Mouse (Mus musculus) liver, embryonic 14.5 days (tissue): ENCODE data around the gene Jsrp1.

Source experiments
- CTCF ChIP-seq: IDR thresholded peaks from 2 replicates; pipeline ENCODE4 v1.5.1; 2016; ENCODE audit warnings: antibody characterized with exemption, low read depth, control low read depth
- EP300 ChIP-seq: IDR thresholded peaks from 2 replicates; pipeline ENCODE4 v1.6.1; 2016; ENCODE audit warnings: antibody characterized with exemption, low read depth

DNA sequence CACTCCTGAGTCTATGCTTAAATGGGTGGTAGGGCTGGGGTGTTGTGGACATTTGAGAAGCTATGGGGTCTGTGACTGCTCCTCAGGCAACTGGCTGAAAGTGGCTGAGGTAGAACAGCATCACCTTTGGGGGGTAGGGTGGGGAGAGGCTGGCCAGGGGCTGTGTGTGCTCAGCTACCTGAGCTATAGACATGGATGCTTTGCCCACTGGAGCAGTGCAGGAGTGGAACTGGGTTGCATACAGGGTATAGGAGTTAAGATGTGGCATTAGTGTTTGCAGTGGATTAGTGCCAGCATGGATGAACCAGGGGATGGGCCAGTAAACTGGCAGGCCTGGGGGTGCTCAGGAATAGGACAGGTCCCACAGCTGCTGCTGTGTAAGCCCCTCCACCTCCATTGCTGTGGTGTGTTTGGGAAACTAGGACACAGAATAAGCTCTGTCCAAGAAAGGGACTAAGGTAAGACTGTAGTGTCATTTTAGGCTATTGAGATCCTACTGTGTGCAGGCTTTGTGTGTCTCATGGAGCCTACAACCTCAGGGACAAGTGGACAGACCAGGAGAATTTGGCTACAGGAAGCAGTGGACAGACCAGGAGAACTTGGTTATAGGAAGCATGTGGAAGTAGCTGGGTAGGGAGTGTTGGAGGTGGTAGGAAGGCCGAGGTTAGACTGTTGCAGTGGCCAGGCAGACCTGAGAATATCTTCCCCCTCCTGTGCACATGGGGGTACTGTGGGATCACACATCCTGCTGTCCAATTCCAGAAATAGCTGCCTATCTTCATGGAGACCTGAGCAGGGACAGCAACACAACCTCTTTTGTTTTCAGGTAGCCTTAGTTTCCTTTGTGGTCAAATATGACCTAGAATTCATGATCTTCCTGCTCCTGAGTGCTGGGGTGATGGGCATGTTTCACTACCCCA lies 16.3 kb upstream of the Jsrp1 start:
- peak; percentile 13; the same call in 1 of the 2 replicates for TF ChIP-seq CTCF
- no peak for TF ChIP-seq EP300
